Mouse (Mus musculus) MEL (cell line): ENCODE measurements around the gene Rpl7a. TPM values are rescaled to one million over a fixed set of nuclear protein-coding genes. Genes with fewer than 3 reads are reported as not detected.

Experiments used
- DNase-seq: peaks from one replicate; pipeline ENCODE4 v3.0.0; 2011; ENCODE audit warnings: low read depth, low spot score
- H3K27ac ChIP-seq: 2 replicates; pipeline ENCODE4 v1.5.1; 2012; ENCODE audit warnings: low read depth, mild to moderate bottlenecking, control low read depth, low read length, moderate library complexity; ENCODE audit not compliant: control insufficient read depth
- H3K27me3 ChIP-seq, 2 experiments: fragments of 150-350 bp in 1 of 2; sonication (generic) in 1 of 2; 2 replicates each; pipeline ENCODE4 v1.6.1; 2012; ENCODE audit warnings: low read length in 2 of 2, mild to moderate bottlenecking in 2 of 2, improper control_type of control experiment in 1 of 2, moderate library complexity in 1 of 2; ENCODE audit not compliant: insufficient read depth in 2 of 2, control insufficient read depth in 1 of 2
- H3K36me3 ChIP-seq, 2 experiments: 2 replicates each; pipeline ENCODE4 v1.6.1; 2012 to 2014; ENCODE audit warnings: low read length in 2 of 2, improper control_type of control experiment in 1 of 2, inconsistent platforms in 1 of 2, mild to moderate bottlenecking in 1 of 2; ENCODE audit not compliant: insufficient read depth in 2 of 2, control insufficient read depth in 1 of 2
- H3K4me1 ChIP-seq, 2 experiments: fragments of 150-350 bp in 1 of 2; sonication (generic) in 1 of 2; 2 replicates each; pipeline ENCODE4 v1.6.1; 2012; ENCODE audit warnings: low read length in 2 of 2, improper control_type of control experiment in 1 of 2, mild to moderate bottlenecking in 1 of 2; ENCODE audit not compliant: insufficient read depth in 2 of 2, control insufficient read depth in 1 of 2
- H3K4me3 ChIP-seq, 2 experiments: fragments of 150-350 bp in 1 of 2; sonication (generic) in 1 of 2; 2 replicates each; pipeline ENCODE4 v1.5.1; 2012; ENCODE audit warnings: low read depth in 2 of 2, low read length in 2 of 2, mild to moderate bottlenecking in 2 of 2, moderate library complexity in 2 of 2, control low read depth in 1 of 2, improper control_type of control experiment in 1 of 2; ENCODE audit not compliant: control insufficient read depth in 1 of 2, insufficient read depth in 1 of 2
- H3K79me2 ChIP-seq: 2 replicates; pipeline ENCODE4 v1.6.1; 2012; ENCODE audit warnings: mild to moderate bottlenecking, low read length, moderate library complexity; ENCODE audit not compliant: control insufficient read depth, poor library complexity, insufficient read depth
- H3K9ac ChIP-seq: 2 replicates; pipeline ENCODE4 v1.6.1; 2012; ENCODE audit warnings: low read depth, mild to moderate bottlenecking, control low read depth, low read length, moderate library complexity; ENCODE audit not compliant: control insufficient read depth, poor library complexity, severe bottlenecking
- H3K9me3 ChIP-seq: fragments of 150-350 bp; sonication (generic); replicated peaks from 2 replicates; pipeline ENCODE4 v1.6.1; 2012; ENCODE audit warnings: mild to moderate bottlenecking, low read length, improper control_type of control experiment, moderate library complexity; ENCODE audit not compliant: insufficient read depth
- CHD2 ChIP-seq: IDR thresholded peaks from 2 replicates; pipeline ENCODE4 v1.6.1; 2011; ENCODE audit warnings: low read length, improper control_type of control experiment
- E2F4 ChIP-seq: IDR thresholded peaks from 2 replicates; pipeline ENCODE4 v1.6.1; 2011; ENCODE audit warnings: low read depth, low read length, improper control_type of control experiment, borderline replicate concordance
- EP300 ChIP-seq, 2 experiments: IDR thresholded peaks; 2 replicates each; pipeline ENCODE4 v1.6.1; 2011; ENCODE audit warnings: improper control_type of control experiment in 2 of 2, low read length in 2 of 2, low read depth in 1 of 2, mild to moderate bottlenecking in 1 of 2
- GATA1 ChIP-seq: IDR thresholded peaks from 2 replicates; pipeline ENCODE4 v1.6.1; 2011; ENCODE audit warnings: low read depth, low read length, improper control_type of control experiment
- KAT2A ChIP-seq: conservative IDR thresholded peaks from 2 replicates; pipeline ENCODE4 v1.6.1; 2012; ENCODE audit warnings: low read depth, low read length, improper control_type of control experiment, inconsistent platforms
- MAZ ChIP-seq: IDR thresholded peaks from 2 replicates; pipeline ENCODE4 v1.6.1; 2012; ENCODE audit warnings: low read depth, mild to moderate bottlenecking, inconsistent platforms, low read length, improper control_type of control experiment
- MEF2A ChIP-seq: IDR thresholded peaks from 2 replicates; pipeline ENCODE4 v1.6.1; 2014; ENCODE audit warnings: low read depth, mild to moderate bottlenecking, inconsistent platforms, low read length, improper control_type of control experiment; ENCODE audit not compliant: poor library complexity, insufficient replicate concordance, severe bottlenecking; ENCODE audit errors: extremely low read depth
- MXI1 ChIP-seq: IDR thresholded peaks from 2 replicates; pipeline ENCODE4 v1.6.1; 2011; ENCODE audit warnings: mild to moderate bottlenecking, low read depth, low read length, improper control_type of control experiment
- MYC ChIP-seq: IDR thresholded peaks from 2 replicates; pipeline ENCODE4 v1.6.1; 2011; ENCODE audit warnings: low read depth, mild to moderate bottlenecking, low read length, improper control_type of control experiment, moderate library complexity
- NRF1 ChIP-seq: IDR thresholded peaks from 2 replicates; pipeline ENCODE4 v1.6.1; 2014; ENCODE audit warnings: low read depth, mild to moderate bottlenecking, inconsistent platforms, low read length, improper control_type of control experiment, moderate library complexity; ENCODE audit not compliant: poor library complexity, insufficient read depth, severe bottlenecking
- POLR2A ChIP-seq, 2 experiments: IDR thresholded peaks; 2 replicates each; pipeline ENCODE4 v1.6.1; 2011 to 2012; ENCODE audit warnings: low read length in 2 of 2, mild to moderate bottlenecking in 2 of 2, control low read depth in 1 of 2, improper control_type of control experiment in 1 of 2, low read depth in 1 of 2, moderate library complexity in 1 of 2; ENCODE audit not compliant: control insufficient read depth in 1 of 2, insufficient read depth in 1 of 2, poor library complexity in 1 of 2
- POLR2AphosphoS2 ChIP-seq: IDR thresholded peaks from 2 replicates; pipeline ENCODE4 v1.6.1; 2011; ENCODE audit warnings: low read length, improper control_type of control experiment
- POLR2AphosphoS5 ChIP-seq: IDR thresholded peaks from 2 replicates; pipeline ENCODE4 v1.6.1; 2012; ENCODE audit warnings: low read depth, borderline replicate concordance, mild to moderate bottlenecking, inconsistent platforms, low read length, moderate library complexity, mixed read lengths
- RAD21 ChIP-seq: IDR thresholded peaks from 2 replicates; pipeline ENCODE4 v1.6.1; 2011; ENCODE audit warnings: mild to moderate bottlenecking, low read depth, low read length, improper control_type of control experiment
- RCOR1 ChIP-seq: IDR thresholded peaks from 2 replicates; pipeline ENCODE4 v1.6.1; 2012; ENCODE audit warnings: low read depth, mild to moderate bottlenecking, inconsistent platforms, low read length, improper control_type of control experiment
- SMC3 ChIP-seq: IDR thresholded peaks from 2 replicates; pipeline ENCODE4 v1.6.1; 2011; ENCODE audit warnings: low read depth, low read length, improper control_type of control experiment
- TAL1 ChIP-seq: IDR thresholded peaks from 2 replicates; pipeline ENCODE4 v1.6.1; 2012; ENCODE audit warnings: mild to moderate bottlenecking, inconsistent platforms, low read length, moderate library complexity, mixed read lengths
- TCF12 ChIP-seq: IDR thresholded peaks from 2 replicates; pipeline ENCODE4 v1.6.1; 2014; ENCODE audit warnings: low read depth, mild to moderate bottlenecking, inconsistent platforms, low read length, improper control_type of control experiment, moderate library complexity
- USF1 ChIP-seq: IDR thresholded peaks from 2 replicates; pipeline ENCODE4 v1.6.1; 2014; ENCODE audit warnings: low read depth, mild to moderate bottlenecking, inconsistent platforms, low read length, improper control_type of control experiment, moderate library complexity
- USF2 ChIP-seq, 2 experiments: IDR thresholded peaks; 2 replicates each; pipeline ENCODE4 v1.6.1; 2011 to 2012; ENCODE audit warnings: improper control_type of control experiment in 2 of 2, low read length in 2 of 2, borderline replicate concordance in 1 of 2, inconsistent platforms in 1 of 2, low read depth in 1 of 2, mild to moderate bottlenecking in 1 of 2; ENCODE audit not compliant: insufficient read depth in 1 of 2
- ZC3H11A ChIP-seq: IDR thresholded peaks from 2 replicates; pipeline ENCODE4 v1.6.1; 2012; ENCODE audit warnings: low read depth, mild to moderate bottlenecking, inconsistent platforms, low read length, improper control_type of control experiment
- ZKSCAN1 ChIP-seq: IDR thresholded peaks from 2 replicates; pipeline ENCODE4 v1.6.1; 2012; ENCODE audit warnings: low read depth, mild to moderate bottlenecking, inconsistent platforms, low read length, improper control_type of control experiment, moderate library complexity
- ZMIZ1 ChIP-seq: IDR thresholded peaks from 2 replicates; pipeline ENCODE4 v1.6.1; 2012; ENCODE audit warnings: low read depth, mild to moderate bottlenecking, inconsistent platforms, low read length, improper control_type of control experiment, moderate library complexity
- ZNF384 ChIP-seq: IDR thresholded peaks from 2 replicates; pipeline ENCODE4 v1.6.1; 2012; ENCODE audit warnings: low read depth, mild to moderate bottlenecking, inconsistent platforms, low read length, improper control_type of control experiment
- polyA plus RNA-seq, 2 experiments: library from polyadenylated mRNA; stranded (reverse) in 1 of 2; unstranded in 1 of 2; fragments of >175 nt in 1 of 2; fragments of >200 nt in 1 of 2; gene quantifications; 2 replicates each; pipeline versions ENCODE4 v1.2.1 to v1.2.4; 2012; ENCODE audit warnings: low replicate concordance in 2 of 2, low read depth in 1 of 2; ENCODE audit not compliant: insufficient read length in 2 of 2, insufficient read depth in 1 of 2, missing spikeins in 1 of 2
- total RNA-seq: library from RNA; depleted of rRNA; stranded (reverse); fragments of 300-350 nt; gene quantifications from 2 replicates; pipeline ENCODE4 v1.2.3, GENCODE M21; 2012

Gene Rpl7a
- total and polyA plus RNA-seq, 3 experiments, result 1,526 to 3,335 TPM; not detected in 1

- peaks cover 0 to 10% of the 10 kb centered on the region in 2 experiments; a peak in 1 of 4 replicates for H3K4me1 ChIP-seq
- H3K36me3 ChIP-seq, result peaks cover 0 to 8% of the 10 kb centered on the region in 2 experiments; a peak in 3 of 4 replicates
- H3K4me3 ChIP-seq, result no peak overlapping the region
- H3K9ac ChIP-seq, result no peak overlapping the region
- H3K27me3 ChIP-seq, result no peaks in the 10 kb centered on the region
- no peaks in the 10 kb centered on the region for H3K9me3 ChIP-seq
- H3K27ac ChIP-seq, result no peak overlapping the region
- peaks cover 20% of the 10 kb centered on the region for H3K79me2 ChIP-seq
- TF ChIP-seq POLR2A (IDR thresholded peaks at IDR 0.05; ENCODE audit: control insufficient read depth in 1 of 2, insufficient read depth in 1 of 2, low read depth in 1 of 2, low read length in 2 of 2, poor library complexity in 1 of 2) (peak in 1 of 2 experiments; percentile 22; a peak in 1 of 4 replicates), USF1 (no peak)
- peak; percentile 31 for DNase-seq
These were observed 11.2 kb downstream of the Rpl7a start for GRCm38 (mm10) chr2:26921784-26922183.

GRCm38 (mm10) chr2:26927745-26928476 lies 17.3 kb downstream of the Rpl7a start:
- H3K4me3 ChIP-seq, result no peak overlapping the region
- H3K79me2 ChIP-seq, result peaks cover 54% of the 10 kb centered on the region
- no peak for TF ChIP-seq ZKSCAN1
- TF ChIP-seq POLR2A (IDR thresholded peaks at IDR 0.05; ENCODE audit: control insufficient read depth in 1 of 2, insufficient read depth in 1 of 2, low read depth in 1 of 2, low read length in 2 of 2, poor library complexity in 1 of 2), result no peak; a peak in 1 of 4 replicates
- no peak for TF ChIP-seq KAT2A
- no peak for TF ChIP-seq POLR2AphosphoS2
- TF ChIP-seq MEF2A, result no peak
- TF ChIP-seq SMC3, result no peak
- no peak for TF ChIP-seq ZMIZ1
- no peak for TF ChIP-seq MXI1
- TF ChIP-seq TAL1, result no peak
- TF ChIP-seq USF1, result no peak
- TF ChIP-seq CHD2, result no peak
- TF ChIP-seq E2F4, result no peak
- TF ChIP-seq, all 39 proteins: peak for 0
- Histone ChIP-seq H3K36me3 (peaks cover 14 to 24% of the 10 kb centered on the region in 2 experiments), H3K9ac (no peak overlapping the region), H3K27me3 (no peaks in the 10 kb centered on the region), H3K27ac (no peak overlapping the region), H3K4me1 (peaks cover 5 to 21% of the 10 kb centered on the region in 2 experiments; a peak in 3 of 4 replicates), H3K9me3 (no peaks in the 10 kb centered on the region)
- DNase-seq, result no peak

DNA sequence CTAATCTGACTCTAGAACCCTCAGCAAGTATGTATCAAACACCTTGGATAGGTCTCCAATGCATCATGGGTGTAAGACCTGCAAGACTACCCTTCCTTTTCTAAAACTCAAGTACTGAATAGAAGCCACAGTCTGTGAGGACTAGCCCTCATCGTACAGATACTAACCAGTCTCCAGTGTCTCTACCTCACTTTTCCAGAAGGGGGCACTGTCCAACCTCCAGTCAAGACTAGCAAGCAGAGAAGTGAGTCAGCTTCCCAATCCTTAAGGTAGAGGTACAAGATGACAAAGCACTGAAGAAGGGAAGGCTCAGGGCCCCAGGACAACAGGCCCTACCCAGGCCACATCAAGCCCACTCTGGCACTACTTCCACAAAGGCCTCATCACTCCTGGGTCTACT lies 19.8 kb downstream of the Rpl7a start:
- Histone ChIP-seq H3K9me3 (no peaks in the 10 kb centered on the region), H3K27me3 (no peaks in the 10 kb centered on the region), H3K9ac (no peak overlapping the region), H3K4me1 (peaks cover 14 to 38% of the 10 kb centered on the region in 2 experiments), H3K36me3 (peaks cover 8 to 31% of the 10 kb centered on the region in 2 experiments; a peak in 3 of 4 replicates), H3K79me2 (peaks cover 57% of the 10 kb centered on the region), H3K4me3 (no peak overlapping the region), H3K27ac (peak overlapping the region; percentile 11; the same call in 1 of the 2 replicates)
- peak; percentile 88 for DNase-seq
- TF ChIP-seq ZNF384, result no peak
- TF ChIP-seq TCF12, result 0 out of 2 replicates have a peak, but pooled peaks have one; percentile 9
- TF ChIP-seq NRF1, result no peak
- TF ChIP-seq USF2 (IDR thresholded peaks at IDR 0.05; ENCODE audit: borderline replicate concordance in 1 of 2, insufficient read depth in 1 of 2, low read depth in 1 of 2, low read length in 2 of 2), result no peak
- no peak for TF ChIP-seq MAZ
- no peak for TF ChIP-seq MYC
- no peak for TF ChIP-seq EP300 (IDR thresholded peaks at IDR 0.05; ENCODE audit: low read depth in 1 of 2, low read length in 2 of 2)
- no peak for TF ChIP-seq POLR2AphosphoS5
- peak; percentile 66 for TF ChIP-seq RAD21
- no peak for TF ChIP-seq RCOR1
- no peak for TF ChIP-seq ZMIZ1
- 0 out of 2 replicates have a peak, but pooled peaks have one; percentile 46 for TF ChIP-seq ZC3H11A
- no peak for TF ChIP-seq GATA1
